Mouse (Mus musculus) cerebellum, adult 11-12 months (tissue): ENCODE data around the gene Hmx2.

Experiments
- DNase-seq: peaks from one replicate; pipeline ENCODE4 v3.0.0; 2022

Gene Hmx2

DNA sequence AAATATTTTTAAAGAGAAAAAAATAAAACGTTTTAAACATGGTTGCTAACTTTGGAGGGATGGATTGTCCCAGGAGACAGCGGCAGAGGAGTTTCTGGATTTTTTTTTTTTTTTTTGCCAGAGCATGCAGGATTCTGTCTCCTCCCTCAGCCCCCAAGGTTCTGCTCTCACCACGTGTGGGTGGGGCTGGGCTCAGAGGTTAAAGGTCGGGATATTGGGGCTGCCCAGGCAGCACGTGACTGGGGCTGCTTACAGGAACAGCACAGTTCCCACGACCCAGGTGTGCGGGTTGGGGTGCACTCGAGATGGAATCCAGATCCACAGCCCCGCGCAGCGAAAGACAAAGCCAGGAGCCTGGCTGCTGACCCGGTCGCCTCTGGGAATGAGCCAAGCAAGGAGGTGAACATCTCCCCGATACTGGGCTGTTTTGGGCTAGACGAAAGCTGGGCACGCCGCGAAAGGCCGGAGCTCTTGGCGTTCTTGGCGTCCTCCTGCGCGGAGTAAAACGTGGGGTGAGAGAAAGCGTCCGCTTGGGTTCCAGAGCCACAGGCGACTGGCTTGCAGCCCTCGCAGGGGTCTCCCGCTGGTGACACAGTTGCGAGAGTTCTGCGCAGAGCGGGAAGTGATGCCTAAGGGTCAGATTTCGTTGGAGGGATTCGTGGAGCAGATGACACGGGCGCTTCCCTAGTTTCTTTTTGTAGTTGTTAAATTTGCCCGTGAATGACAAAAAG, 8.1 kb downstream of the Hmx2 start:
- peak; percentile 41 for DNase-seq

DNA sequence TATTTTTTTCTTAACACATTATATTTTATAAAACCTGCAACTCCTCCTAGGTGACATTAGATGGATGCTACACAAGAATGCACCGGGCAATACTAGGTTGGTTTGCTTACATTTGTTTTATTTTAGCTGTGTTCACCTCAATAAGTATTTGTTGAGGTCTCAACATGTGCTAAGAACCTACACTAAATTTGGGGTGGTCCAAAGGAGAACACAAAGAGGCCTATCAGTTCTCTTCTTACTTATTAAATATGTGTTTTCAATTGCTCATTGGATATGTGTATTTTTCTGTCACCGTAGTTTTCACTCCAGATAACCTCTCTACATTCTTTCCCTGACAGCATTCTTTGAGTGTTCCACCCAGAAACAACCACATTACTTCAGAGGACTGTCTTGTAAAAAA, 9.2 kb downstream of the Hmx2 start:
- DNase-seq = no peak

DNA sequence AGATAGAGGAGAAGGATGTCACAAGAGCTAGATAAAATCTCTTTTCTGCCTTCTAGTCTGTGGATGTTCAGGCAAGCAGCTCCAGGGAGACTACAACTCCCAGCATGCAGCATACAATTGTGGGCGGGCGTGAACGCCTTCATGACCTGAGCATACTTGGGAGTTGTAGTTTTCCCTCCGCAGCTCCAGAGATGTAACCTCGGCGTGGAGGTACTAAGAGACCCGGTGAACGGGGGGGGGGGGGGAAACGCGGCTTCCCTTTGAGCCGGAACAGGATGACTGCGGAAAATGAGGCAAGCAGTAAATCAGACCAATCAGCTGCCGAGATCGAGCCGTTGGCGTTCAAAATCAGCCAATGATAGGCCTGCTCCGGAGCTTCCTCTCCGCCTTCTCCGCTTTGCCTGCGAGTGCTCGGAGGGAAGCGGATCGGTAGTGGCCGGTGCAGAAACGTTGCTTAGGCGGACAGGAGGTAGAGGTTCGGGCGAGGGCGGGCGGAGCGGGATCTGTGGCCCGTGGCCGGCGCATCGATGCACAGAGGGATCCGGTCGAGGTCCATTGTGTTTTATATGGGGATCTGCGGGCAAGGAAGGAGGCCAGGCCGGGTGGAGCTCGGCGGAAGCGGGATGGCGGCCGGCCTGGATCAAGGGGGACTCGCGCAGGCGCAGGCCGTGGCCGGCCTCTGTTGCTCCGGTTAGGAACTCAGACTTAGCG, 11.6 kb downstream of the Hmx2 start, which contains the start of gene Bub3:
TSS of gene Bub3 (plus strand) at position 237 of the 711 bp plus-strand sequence.
- DNase-seq = peak; percentile 94

DNA sequence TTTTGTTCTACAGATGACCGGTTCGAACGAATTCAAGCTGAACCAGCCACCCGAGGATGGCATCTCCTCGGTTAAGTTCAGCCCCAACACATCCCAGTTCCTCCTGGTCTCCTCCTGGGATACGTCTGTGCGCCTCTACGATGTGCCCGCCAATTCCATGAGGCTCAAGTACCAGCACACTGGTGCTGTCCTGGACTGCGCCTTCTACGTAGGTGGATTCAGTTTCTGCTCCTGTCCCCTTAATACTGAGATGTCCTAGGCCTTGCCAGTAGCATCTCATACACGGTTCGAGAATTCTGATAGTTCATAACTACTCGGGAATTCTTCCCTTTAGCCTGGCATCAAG, 12.1 kb downstream of the Hmx2 start:
- DNase-seq = no peak

DNA sequence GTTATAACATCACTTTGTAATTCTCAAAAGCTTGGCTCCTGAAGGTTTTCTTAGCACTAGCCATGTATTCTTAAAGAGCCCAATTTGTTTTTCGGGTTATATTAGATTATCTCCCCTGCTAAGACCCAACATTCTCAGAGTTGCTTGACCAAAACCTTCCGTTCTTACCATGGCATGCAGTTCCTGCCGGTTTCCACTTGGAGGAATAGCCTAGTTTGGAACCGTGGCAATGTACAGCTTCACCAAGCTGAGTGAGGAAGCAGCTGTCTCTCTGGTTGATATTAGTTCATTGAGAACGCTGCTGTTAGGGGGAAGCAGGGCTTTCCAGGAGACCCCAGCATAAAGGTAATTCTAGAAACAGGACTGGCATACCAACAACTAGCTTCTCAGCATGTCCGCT, 26.7 kb downstream of the Hmx2 start:
- DNase-seq = no peak

DNA sequence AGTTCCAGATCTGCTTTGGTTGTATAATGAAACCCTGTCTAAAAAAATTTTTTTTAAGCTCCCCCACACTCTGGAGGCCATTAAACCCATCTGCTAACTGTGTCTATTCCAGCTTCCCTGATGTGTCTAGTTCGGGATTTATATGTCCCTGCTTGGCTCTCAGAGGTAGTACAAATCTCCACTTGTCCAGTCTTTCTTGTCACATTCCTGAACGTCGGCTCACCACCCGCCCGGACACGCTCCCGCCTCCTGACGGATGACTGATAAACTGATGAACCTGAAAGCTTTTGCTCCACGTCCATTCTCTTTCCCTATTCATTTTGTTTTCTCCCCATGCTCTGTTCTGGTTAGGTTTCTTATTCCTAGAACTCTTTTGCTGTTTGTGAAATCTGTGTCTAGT, 33.6 kb downstream of the Hmx2 start:
- no peak for DNase-seq

DNA sequence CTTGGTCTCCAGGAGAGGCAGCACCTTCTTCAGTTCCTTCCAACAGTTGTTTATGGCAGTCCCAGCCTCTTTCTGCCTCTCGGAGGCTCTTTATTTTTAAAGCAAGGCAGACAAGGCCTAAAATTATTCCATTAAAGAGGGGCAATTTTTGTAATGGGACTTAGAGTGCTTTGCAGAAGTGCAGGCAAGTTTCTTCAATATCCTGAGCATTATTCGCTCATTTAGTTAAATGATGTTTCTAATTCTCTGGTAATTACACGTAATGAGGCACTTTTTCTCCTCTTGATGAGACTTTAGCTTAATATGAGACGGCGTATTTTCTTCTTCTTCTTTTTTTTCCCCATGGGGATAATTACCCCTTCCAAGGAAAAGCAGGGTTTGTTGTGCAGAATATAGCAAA, 37.0 kb downstream of the Hmx2 start:
- DNase-seq = no peak

DNA sequence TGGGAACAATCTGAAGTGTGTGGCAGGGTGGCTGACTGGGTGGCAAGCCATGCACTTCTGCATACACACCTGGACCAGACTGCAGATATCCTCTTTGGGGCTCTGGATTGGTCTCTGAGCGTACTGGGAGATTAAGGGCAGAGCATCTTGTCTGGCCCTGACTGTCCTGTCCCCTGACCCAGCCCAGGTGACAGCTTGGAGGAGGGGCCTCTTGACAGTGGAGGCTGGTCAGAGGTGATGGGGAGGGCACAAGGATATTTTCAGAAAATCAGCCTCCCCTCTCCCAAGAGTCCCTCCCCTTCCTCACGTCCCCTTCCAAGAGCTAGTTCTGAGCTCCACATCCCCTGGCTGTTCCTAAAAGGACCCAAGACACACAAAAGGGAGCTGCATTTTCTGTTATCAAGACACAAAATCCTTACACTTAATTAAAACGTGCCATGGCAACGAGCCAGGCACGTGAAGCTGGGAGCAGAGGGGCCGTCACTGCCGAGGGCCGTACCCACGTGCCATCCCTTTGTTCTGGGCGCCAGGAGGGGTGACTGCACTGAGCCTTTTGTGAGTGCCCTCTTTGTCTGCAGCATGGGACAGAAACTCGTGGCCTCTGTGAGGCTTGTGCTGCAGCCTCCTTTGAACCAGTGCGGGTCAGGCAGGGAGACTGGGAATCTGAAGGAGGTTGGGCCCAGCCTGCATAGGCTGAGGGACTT, 49.4 kb downstream of the Hmx2 start:
- DNase-seq = no peak

DNA sequence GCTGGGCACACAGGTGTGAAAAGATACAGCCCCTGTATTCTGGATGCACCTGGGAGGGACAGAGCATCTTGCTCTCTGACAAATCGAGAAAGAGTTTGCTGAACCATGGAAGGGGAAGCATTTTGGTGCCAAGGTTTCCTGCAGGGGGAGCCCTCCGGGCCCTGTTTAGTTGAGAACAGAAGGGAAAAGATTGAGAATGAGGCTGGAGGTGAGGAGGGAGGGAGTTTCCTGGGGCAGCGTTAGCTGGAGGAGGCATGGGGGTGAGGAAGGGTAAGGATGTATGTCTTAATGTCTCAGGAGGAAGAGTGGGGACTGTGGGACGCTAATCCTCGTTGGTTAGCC, 49.9 kb downstream of the Hmx2 start:
- no peak for DNase-seq

DNA sequence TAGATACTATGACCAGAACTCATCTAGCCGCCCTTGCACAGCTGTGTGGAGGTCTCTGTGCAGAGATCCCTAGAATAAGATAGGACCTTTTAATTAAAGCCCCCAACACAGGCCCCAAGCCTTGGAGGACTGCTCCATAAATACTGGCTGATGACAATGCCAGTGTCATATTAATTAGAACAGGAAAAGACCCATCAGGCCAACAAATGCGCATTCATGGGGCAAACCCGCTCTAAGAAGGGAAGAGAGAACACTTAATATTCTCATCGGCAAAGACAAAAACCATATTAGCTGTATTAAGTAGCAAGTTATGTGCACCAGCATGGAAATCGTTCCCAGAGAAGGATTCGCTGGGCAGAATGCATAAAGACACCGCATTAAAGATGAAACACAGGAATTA, 53.5 kb downstream of the Hmx2 start:
- no peak for DNase-seq

DNA sequence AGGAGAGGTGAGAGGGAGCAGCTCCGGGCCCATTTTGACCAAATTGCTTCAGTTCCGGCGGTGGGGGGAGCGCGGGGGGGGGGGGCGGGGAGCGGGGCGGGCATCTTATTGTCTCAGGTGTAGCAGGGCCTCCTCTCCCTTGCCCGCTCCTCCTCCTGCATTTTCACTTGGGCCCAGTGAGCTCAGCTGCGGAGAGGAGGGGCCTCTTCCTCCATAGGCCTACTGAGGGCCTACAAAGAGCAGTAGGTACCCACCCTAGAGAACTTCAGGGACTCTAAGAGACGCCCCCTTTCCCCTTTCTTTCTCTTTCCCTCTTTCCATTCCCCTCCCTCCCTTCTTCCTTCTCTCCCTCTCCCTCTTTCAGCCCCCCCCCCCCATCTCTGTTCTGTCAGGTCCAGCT, 54.6 kb downstream of the Hmx2 start:
- DNase-seq = no peak

DNA sequence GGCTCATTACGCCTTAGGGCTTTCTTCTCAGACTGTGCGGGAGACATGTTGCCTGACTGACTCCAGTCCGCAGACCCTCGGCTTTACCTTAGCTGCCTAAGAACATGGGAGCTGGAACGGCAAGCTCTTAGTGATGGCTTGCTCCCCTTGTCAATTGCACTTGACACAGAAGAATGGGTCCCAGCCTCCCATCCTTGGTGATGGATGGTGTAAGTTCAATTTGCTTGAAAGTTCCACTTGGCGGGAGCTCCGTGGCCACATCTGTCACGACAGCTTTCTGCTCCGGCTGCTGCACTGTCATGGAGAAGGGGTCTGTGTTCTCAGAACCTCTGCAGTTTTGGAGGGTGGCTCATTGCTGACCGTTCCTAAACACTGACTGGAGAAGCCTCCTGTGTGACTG, 56.4 kb downstream of the Hmx2 start:
- DNase-seq = no peak

DNA sequence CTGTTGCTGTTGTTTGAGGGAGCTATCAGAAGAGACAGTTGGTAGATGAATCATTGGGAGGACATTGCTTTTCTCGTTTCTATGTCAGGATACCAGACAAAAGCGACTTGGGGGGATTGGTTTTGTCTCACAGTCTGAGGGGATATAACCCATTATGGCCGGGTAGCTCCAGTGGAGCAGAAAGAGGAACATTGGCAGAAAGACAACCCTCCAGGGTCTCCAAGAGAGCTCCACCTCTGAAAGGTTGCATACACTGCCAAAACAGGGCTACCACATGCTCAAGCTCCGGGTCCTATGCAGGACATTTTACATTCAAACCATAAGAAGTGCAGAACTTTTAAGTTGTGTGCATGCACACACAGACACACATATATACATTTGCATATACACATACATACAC, 56.9 kb downstream of the Hmx2 start:
- no peak for DNase-seq
